Mouse (Mus musculus) CD8-positive naive resting alpha-beta T cell, adult 2 months (primary cell): ENCODE measurements around the gene Tff2.
A peak's percentile ranks its signal among the peaks of the same experiment; 100 is the strongest.

Experiments
- DNase-seq, 2 experiments: peaks; one replicate each; pipeline ENCODE4 v3.0.0; 2022; ENCODE audit warnings: low read depth in 2 of 2, low spot score in 2 of 2

Tff2 gene

DNA sequence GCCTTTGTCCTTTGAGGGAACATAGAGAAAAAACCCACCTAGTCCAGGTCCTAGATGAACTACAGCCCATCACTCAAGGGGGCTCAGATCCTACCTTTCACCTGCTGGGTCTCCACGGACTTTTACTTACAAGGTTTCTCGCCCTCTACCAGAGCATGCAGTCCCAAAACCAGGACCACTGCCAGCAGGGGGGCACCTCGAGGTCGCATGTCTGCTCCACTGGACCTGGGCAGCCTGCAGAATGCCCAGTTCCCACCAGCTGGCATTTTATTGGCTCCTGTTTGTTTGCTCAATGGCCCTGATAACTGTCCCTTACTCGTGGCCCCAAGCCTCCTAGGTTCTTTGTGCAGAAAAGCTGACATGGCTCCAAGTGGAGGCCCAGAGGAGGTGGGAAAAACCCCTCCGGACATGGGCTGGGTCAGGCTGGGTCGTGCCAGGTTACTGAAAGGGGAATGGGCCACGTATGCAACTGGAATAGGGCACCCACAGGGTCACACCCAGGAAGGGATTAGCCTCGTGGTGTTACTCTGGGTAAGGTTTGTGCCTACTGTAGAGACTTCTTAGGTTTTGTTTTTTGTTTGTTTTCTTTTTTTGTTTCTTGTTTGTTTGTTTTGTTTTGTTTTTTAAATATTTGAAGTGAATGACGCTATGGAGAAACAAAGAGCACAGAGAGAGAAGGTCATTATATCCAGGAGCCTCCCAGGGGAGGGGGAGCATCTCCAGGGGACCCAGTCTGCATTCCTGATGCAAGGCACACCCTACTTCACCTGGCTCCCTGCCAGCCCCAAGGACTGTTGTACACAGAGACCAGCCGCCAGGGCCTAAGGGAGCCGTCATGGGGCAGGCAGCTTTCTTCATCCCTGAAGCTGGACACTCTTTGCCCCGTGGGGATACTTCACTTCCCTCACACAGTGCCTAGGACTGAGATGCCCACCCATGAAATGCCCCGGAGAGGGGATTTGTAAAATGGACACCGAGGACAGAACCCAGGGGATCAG, at the start of gene Tff2:
Gene Tff2, minus strand, starts transcription at position 243 of the 998 bp plus-strand sequence.
- no peak for DNase-seq

DNA sequence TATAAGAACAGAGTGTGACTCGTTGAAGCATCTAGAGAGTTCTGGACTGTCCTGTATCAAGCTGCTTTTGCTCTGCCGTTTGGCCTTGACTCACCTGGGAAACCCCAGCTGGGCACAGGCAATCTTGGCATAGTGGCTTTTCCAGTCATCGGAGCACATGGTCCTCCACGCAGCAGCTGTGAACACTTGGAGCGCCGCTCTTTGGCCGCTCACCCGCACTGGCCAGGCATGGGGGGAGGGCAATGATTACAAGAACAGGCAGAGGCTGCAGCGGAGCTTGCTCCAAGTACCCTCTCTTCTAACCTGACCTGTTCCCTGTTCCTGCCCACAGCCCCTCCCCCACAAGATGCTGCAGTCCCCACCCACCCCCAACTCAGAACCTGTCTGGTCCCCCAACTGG, 49.3 kb upstream of the Tff2 start:
- DNase-seq: no peak

DNA sequence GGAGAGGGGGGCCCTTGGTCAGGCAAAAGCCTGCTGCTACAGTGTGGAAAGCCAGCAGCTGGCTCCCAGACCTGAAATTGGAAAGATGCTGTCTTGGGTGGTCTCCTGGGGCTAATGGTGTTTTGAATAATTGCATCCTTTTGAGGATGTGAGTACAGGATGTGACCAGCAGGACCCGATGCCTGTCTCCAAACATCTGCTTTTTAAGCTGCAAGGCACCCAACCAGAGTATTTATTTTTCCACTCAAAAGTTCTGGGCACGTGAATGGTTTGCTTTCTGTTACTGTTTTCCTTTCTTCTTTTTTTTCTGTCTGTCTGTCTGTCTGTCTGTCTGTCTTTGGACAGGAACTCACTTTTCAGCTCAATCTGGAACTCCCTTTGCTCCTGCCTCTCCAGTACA, 48.6 kb upstream of the Tff2 start:
- no peak for DNase-seq

DNA sequence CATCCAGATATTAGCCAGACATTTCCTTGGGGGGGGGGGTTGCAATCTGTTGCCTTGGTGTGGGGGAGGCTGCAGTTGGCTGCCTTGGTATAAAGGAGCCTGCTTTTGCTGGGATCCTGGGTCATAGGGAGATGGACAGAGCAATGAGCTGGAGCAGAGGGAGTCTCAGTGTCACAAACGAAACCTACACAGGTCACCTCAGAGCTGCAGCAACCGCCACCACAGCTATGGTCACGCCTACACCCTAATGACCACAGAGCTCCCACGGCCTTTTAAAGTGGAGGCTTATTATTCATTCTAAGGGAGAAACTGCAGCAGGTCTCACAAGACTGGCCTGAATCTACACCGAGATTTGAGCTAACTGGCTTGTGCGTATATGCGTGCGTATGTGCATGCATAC, 47.7 kb upstream of the Tff2 start:
- no peak for DNase-seq

DNA sequence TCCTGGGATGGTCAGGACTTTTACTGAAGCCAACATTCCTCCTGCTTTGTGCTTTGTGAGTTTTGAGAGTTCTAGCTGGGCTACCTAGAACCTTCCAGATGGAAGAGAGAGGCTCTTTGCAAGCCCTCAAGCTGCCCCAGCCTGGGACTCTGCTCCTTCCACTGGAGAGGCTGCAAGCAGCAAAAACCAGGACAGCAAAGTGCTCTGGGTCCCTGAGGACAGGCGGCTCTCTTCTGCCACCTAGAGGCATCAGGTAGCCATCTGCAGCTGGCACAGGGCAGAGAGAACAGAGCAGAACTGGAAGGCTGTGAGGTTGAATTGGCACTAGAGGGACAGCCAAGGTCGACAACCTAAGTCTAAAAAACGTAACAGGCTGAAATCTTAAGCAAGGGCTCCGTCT, 43.3 kb upstream of the Tff2 start:
- DNase-seq: peak; percentile 48 to 70

DNA sequence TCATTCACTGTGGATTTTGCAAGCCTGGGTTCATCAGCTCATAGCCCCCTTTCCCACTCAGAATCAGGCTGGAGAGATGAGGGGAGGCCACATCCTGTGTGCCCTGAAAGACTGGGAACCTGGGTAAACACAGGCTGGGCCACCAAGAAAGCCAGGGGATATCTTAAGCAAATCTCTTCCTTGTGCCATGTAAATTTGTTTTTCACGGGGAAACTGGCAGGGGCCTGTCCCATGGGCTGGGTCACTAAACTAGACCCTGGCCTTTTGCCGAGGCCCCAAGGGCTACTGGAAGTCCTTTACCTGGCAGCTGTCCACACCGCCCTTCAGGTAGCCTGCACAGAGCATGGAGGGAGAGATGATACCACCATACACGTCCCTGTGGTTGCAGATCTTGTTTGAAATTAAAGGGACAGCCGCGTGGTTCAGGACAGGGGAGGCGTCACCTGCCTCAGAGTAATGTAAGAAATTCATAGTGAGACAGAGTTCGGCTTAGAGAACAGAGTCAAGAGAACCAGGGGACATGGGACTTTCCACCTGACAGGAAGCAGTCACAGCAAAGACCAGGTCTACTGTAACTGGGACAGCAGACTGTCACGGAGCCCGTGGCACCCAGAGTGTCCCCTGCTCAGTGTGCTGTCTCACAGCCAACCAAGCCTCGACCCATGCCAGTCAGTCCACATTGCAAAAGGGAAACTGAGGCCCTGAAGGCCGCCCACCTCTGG, 40.3 kb upstream of the Tff2 start:
- DNase-seq: no peak

DNA sequence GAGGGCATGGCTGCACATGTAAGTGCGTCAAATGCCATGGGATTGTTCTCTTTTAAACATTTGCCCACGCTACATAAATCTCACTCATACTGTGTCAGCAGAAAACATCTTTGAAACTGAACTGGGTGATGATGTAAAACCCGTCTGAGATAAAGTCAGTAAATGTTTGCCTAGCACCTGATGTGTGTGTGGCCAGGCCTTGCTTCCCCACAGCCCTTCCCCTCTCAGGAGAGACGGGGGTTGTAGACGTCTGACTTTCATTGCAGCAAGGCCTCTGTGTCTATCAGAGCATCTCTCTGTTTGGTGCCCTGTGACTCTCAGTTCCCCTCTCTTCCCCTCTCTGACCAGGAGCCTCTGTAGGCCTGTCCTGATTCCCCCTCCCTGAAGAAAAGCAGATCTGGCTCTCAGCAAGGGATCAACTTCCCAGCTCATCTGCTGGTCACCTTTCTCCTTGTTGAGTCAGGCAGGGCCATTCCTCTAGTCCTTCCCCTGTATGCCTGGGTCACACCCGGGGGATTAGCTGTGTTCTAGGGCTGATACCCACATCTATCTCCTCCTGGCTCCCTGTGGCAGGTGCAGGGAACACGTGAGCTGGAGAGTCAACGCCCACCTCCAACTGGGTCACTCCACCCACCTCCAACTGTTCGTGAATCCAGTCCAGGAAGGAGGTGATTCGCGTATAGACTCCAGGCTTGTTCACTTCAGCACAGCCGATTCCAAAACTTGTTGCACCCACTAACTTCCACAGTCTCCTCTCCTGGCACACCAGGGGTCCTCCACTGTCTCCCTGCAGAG, 39.3 kb upstream of the Tff2 start:
- no peak for DNase-seq

DNA sequence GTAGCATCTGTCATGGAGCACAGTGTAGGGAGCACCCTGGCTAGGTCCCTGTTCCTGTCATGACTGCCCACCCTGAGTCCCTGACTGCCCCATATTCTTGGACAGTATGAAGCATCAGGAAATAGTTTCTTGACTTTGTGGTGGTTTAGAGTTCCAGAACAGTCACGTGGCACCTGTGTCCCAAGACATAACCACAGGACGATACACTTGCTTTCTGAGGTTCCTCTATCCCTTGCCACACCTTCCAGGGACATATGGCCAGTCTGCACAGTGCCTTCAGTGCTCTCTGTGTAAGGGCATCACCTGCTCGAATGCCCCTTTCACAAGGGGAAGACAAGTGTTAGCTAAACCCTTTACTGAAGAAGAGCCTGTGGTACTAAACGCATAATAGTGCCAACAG, 37.4 kb upstream of the Tff2 start:
- DNase-seq: no peak

DNA sequence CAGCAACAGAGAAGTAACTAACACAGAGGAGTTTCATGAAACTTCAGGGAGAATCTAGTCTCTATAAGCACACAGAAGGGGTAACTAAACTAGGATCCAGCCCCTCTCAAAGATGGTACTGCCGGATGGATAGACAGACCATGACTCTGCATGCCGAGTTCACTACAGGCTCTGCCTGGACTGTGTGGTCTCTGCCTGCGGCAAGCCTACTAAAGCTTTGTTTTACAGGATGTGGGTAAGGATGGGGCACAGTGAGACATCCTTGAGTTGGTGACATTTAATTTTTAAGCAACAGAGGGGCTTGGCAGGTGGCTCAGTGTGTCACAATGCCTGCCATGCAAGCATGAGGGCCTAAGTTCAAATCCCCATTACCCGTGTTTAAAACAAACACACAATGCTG, 32.2 kb upstream of the Tff2 start:
- peak; percentile 11 to 35 for DNase-seq

DNA sequence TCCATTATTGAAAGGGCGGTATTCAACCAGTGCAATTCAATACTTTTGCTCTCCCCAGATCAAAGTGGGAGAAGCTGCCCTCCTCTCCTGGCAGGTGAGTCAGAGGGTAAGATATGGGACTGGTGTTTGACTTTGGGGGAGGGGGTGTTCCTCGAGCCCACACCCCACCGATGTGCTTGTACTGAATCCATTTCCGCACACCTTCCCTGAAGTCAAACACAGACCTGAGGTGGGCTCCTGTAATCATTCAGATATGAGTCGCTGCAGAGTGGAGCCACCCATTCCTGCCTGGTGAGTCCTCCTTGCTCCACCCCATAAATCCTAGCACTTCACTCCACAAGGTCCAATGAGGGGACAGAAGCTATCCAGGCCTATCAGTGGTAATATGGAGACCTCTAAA, 25.7 kb upstream of the Tff2 start:
- no peak for DNase-seq

DNA sequence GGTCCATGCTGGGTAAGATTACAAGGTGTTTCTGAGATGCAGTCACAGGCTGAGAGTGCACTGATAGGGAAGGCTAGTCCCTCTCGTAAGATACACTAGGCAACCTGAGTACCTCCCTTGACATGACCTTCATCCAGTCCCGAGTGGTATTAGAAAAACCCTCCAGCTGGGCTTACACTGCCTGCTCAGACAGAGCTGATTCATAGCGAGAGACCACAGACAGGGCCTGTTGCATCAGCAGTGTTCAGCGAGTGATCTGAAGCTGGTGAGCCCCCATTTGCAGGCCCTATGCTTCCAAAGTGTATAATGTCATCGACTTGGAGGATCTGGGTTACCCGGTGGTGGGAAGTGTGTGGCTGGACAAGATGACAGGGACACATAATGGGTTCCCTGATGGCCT, 21.0 kb upstream of the Tff2 start, which contains the start of gene Tff1:
Gene Tff1, minus strand, starts transcription at position 151 of the 400 bp plus-strand sequence.
- DNase-seq: no peak

DNA sequence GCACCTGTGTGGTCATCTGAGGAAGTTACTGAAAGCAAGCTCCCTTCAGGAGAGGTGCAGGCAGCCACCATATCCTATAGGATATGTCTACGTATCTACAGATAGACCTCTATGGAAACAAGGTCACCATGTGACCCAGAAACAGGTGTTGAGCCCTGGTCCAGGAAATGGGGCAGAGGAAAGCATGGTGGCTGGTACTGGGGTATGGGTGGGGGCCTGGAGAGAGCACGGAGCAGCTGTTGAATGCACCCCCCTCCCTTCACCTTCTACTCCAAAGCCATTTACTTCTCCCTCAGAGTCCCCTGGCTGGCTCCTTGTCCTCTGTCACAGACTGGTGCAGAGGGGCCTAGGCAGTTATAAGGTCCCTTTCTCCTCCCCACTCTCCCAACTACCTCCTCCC, 19.7 kb upstream of the Tff2 start:
- DNase-seq: no peak

DNA sequence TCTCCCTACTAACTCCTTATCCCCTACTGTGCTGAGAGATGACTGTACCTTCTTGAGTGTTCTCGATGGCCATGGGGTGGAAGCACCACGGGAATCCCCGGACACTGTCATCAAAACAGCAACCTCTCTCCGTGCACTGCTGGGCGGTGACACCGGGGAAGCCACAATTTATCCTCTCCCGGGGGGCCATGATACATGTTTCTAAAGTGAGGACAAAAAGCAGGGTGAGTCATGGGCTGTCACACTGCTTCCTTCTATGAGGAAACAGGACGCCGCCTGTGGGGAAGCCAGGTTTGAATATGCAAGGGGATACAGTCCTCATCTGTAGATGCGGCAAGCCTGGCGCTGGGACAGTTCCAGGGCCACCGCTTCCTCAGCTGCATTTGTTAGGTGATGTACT, 18.5 kb upstream of the Tff2 start:
- DNase-seq: no peak

DNA sequence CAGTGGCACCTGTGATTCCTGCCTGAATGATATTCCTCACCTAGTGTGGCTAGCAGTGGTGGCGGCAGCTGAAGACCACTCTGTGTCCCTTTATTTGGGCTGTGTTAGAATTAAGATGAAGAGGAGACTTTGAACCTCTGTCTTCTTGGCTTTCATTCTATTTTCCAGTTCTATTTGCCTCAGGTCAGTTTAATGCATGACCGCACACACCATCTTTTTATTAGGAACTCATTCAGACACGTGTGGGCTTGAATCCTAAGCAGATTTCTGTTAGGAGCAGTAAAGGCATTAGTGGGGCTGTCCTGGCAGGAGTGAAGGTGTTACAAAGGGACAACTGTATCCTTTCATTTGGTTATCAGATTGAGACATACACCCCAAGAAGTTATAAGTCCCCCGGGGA, 16.2 kb upstream of the Tff2 start:
- no peak for DNase-seq

DNA sequence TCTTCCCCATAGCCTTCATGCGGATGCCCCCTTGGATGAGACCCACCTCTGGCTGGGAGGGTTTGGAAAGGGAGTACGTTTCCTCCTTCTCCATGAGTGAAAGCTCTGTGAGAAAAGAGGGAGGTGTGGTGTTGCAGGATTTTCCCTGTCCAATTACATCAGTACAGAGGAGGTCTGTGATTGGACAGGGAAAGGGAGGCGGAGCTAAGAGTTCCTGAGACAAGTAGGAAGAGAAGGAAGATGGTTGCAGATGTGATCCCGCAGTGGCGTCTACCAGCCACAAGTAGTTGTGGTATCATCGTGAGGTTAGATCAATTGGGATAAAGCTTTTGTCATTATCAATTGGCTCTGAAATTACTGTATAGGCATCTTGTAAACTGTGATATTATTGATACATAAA, 13.8 kb upstream of the Tff2 start:
- no peak for DNase-seq

DNA sequence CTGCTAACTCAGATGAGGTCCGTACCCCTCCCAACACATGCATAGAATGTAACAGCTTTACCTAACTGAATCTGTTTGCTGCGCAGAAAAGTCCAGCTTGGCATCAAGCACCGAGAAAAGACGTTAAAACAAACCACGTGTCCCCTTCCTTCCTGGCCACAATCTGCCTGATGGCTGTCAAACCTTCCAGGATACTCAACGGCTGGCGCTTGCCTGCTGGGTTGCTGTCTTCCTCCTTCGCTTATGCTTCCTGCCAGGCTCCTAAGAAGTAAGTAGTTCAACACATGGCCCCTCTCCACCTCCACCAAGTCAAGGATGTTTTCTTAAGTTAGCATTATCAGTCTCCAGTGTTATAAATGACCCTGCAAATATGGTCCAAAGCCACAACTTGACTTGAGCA, 9.7 kb upstream of the Tff2 start:
- no peak for DNase-seq

DNA sequence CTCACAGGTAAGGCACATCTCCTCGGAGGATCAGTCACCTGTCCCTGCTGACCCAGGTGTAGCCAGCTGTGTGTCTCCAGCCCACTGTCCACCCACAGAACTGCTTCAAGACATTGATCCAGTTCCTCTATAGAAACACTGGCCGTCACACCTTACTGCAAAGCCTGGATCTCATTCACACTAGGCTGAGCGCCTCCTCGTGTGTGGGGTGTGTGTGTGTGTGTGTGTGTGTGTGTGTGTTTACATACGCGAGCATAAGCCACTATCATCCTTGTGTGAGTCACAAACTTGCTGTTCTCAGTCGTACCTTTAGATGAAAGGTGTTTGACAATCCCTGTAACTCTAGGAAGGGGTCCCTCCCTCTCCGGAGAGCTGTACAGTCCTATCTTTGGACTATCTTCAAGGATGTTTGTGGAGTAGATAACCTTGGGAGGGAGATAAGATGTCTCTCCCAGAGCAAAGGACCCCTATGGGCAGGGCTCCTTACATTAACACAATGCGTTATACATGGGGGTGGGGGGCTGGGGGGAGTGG, 9.0 kb upstream of the Tff2 start:
- no peak for DNase-seq

DNA sequence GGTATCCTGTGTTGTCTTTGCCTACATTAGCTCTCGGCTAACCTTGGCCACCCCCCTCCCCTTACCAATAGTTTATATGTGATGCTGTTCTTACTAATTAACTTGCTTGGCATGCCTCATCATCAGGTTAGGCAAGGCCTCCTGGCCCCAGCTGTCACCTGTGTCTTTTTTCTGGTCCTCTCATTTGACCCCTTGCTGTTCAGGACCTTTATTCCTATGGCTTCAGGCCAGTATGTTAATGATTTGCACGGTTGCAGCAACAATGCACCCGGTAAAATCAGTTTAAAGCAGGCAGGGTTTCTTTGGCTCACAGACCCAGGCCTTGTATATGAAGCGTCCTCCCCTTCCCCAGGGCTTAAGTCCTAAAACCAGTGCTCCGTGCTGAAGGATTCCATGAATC, 8.4 kb upstream of the Tff2 start:
- DNase-seq: no peak

DNA sequence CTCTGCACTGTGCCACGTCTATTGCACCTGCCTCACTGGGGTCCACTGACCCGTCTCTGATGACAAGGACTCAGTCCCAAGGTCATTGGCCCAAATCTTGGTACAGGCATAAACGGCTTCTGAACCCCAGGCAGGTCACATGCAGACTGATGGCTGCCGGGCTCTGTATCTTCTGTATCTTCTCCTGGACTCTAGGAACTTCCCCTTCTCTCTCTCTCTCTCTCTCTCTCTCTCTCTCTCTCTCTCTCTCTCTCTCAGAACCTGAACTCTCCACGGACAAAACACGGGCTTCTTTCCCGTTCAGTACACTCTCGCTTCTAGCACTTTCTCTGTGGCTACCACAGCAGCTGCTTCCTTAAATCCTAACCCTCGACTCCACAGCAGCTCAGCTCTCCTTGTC, 1.9 kb upstream of the Tff2 start:
- DNase-seq: no peak

DNA sequence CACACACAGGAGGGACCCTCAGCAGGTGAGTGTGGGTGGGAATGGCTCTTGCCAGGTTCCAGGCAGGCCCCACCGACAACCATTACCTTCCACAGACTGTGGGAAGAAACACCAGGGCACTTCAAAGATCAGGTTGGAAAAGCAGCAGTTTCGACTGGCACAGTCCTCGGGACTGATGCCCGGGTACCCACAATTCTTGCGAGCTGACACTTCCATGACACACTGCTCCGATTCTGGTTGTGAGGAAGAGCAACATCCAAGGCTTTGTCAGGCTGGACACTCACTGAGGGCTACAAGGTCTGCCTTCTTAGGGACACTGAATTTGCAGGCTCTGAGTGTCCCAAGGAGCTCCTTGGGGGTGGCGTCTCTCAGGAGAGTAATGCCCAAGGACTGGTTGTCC, 2.0 kb downstream of the Tff2 start:
- no peak for DNase-seq

DNA sequence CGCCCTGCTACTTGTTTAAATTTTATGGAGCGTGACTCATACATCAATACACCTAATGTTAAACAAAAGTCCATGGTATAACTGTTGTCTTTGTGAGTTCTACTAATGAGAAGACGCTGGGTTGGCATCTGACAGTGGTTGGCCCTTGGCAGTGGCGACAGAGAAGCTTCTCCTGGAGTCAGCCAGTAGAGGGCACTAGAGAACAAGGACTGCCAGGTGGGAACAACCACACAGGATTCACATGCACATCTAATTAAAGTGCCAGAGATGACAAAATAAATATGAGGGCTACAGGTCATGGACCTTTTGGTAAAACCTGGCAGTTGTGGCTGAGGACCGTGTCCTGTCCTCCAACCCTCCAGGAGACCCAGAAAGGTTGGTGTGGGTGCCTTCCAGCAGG, 5.7 kb downstream of the Tff2 start:
- DNase-seq: peak; percentile 62 to 75
